Mouse (Mus musculus) stomach, embryonic 15.5 days (tissue): ENCODE results near the gene Nip7. TPM values are rescaled to one million over a fixed set of nuclear protein-coding genes. Genes with fewer than 3 reads are reported as not detected.
"Not testable (repeated sequence)": the region's sequence is repeated elsewhere in the genome, so short reads cannot be mapped to it uniquely, and the experiment has no call there.

Experiments used
- ATAC-seq: fragments of 200-750 bp; cut with Nextera tagmentation; 2 replicates; pipeline ENCODE4 v1.8.0; 2017; ENCODE audit warnings: low read depth, moderate number of reproducible peaks, moderate TSS enrichment; ENCODE audit not compliant: insufficient read depth, low FRiP score
- H3K27ac ChIP-seq: fragments of 300-500 bp; sonication (generic); 2 replicates; pipeline ENCODE4 v1.5.1; 2015; ENCODE audit warnings: mild to moderate bottlenecking, inconsistent platforms
- H3K27me3 ChIP-seq: fragments of 300-500 bp; sonication (generic); replicated peaks from 2 replicates; pipeline ENCODE4 v1.6.1; 2015; ENCODE audit warnings: inconsistent platforms
- H3K36me3 ChIP-seq: fragments of 300-500 bp; sonication (generic); 2 replicates; pipeline ENCODE4 v1.6.1; 2015; ENCODE audit warnings: inconsistent platforms
- H3K4me1 ChIP-seq: fragments of 300-500 bp; sonication (generic); 2 replicates; pipeline ENCODE4 v1.6.1; 2015; ENCODE audit warnings: inconsistent platforms
- H3K4me2 ChIP-seq: fragments of 300-500 bp; sonication (generic); 2 replicates; pipeline ENCODE4 v1.6.1; 2015; ENCODE audit warnings: mild to moderate bottlenecking, inconsistent platforms
- H3K4me3 ChIP-seq: fragments of 300-500 bp; sonication (generic); replicated peaks from 2 replicates; pipeline ENCODE4 v1.5.1; 2015; ENCODE audit warnings: inconsistent platforms
- H3K9ac ChIP-seq: fragments of 300-500 bp; sonication (generic); 2 replicates; pipeline ENCODE4 v1.6.1; 2015; ENCODE audit warnings: inconsistent platforms
- H3K9me3 ChIP-seq: fragments of 300-500 bp; sonication (generic); 2 replicates; pipeline ENCODE4 v1.6.1; 2016; ENCODE audit warnings: inconsistent platforms
- WGBS: fragments of 180-500 bp; shearing (Covaris S2); methylation state at CpG from one replicate; pipeline ENCODE4 v1.1.7; 2015; 5-methylcytosine and 5-hydroxymethylcytosine counted together
- polyA plus RNA-seq: library from polyadenylated mRNA; unstranded; fragments of >200 nt; fragmentation: Nextera tagmentation; extraction: Ambion mirVana; gene quantifications from 2 replicates; pipeline ENCODE4 v1.2.1, GENCODE M21; 2015

Nip7 gene
- polyA plus RNA-seq, 1 experiment from 2014 or later = 73.0 TPM

DNA sequence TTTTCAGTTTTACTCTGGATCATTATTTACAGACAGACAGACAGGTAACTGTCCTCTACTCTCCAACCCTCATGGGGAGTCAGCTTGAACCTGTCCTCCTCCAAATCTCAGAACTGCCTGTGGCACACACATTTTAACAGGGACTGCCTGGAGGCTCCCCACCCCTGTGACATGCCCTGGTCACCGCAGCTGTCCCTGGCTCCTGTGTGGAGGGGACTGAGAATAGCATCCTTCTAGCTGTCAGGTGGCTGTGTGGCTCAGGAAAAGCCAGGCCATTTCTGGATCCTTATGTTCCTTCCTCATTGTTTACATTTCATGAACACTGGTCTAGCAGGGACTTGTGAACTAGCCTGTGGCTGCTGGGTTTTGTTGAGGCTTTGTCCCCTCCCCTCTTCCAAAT, 17.5 kb downstream of the Nip7 start:
- WGBS = 84% methylated on average over 1 of the region's 1 CpGs
- H3K4me3 ChIP-seq = no peak overlapping the region
- no peaks in the 10 kb centered on the region for H3K4me1 ChIP-seq
- H3K27me3 ChIP-seq = no peaks in the 10 kb centered on the region
- no peak for ATAC-seq
- H3K9ac ChIP-seq = no peak overlapping the region
- no peak overlapping the region for H3K4me2 ChIP-seq
- H3K9me3 ChIP-seq = no peaks in the 10 kb centered on the region
- H3K36me3 ChIP-seq = peaks cover 49% of the 10 kb centered on the region
- H3K27ac ChIP-seq = no peak overlapping the region

DNA sequence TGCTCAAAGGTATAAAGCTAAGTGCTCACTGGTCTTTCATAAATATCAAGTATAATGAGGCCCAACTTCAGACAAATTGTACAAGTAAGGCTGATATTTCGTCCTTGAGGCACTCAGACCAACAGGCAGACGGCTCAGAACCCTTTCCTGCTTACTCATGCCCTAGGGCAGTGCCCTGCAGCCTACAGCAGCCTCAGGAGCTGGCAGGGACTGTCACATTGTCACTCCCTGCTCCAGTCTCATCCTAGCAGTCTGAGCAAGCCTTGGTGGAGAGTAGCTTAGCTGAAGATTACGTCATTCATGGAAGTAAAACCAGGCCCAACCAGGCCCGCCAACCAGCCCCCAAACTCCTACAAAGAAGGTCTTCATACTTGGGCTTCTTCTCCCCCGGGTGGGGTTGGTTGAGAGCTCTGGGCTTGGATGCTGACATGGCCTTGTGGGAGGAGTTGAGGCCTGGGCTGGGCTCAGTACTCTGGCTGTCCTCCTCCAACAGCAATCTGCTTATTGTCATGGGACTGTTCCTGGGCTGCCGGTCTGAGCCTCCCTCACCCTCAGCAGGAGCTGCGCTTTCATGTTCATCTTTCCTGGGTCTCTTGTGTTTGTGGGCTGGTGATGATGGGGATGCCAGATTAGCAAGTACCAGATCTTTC, 19.7 kb downstream of the Nip7 start:
- Histone ChIP-seq H3K36me3 (peaks cover 53% of the 10 kb centered on the region), H3K9me3 (no peaks in the 10 kb centered on the region), H3K4me1 (no peaks in the 10 kb centered on the region), H3K4me2 (no peak overlapping the region), H3K27ac (no peak overlapping the region; the same call in 1 of the 2 replicates), H3K4me3 (no peak overlapping the region), H3K27me3 (no peaks in the 10 kb centered on the region), H3K9ac (no peak overlapping the region)
- 81% methylated on average over 7 of the region's 7 CpGs for WGBS
- no peak; the same call in 1 of the 2 replicates for ATAC-seq

DNA sequence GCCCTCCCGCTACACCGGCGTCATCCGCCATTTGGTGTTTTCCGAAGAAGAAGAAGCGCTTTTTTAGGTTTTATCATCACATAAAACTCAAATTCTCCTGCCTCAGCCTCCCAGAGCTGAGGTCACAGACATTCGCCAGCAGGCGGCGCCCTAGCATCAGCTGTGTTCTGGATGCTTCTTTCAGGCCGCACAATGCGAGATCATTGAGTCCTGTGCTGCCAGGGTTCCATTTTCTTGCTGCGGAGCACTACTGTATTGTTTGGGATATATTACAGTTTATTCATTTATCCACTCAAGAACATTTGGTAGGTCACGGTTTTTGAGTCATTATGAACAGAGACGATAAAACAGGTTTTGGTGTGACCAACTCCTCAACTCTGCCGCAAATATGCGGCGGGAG, 28.7 kb downstream of the Nip7 start:
- no peak overlapping the region for H3K27ac ChIP-seq
- peaks cover 41% of the 10 kb centered on the region for H3K36me3 ChIP-seq
- H3K9ac ChIP-seq = no peak overlapping the region
- no peak for ATAC-seq
- H3K27me3 ChIP-seq = no peaks in the 10 kb centered on the region
- no peaks in the 10 kb centered on the region for H3K4me1 ChIP-seq
- H3K4me2 ChIP-seq = no peak overlapping the region
- H3K9me3 ChIP-seq = no peaks in the 10 kb centered on the region
- WGBS = 96% methylated on average over 17 of the region's 17 CpGs
- no peak overlapping the region for H3K4me3 ChIP-seq

DNA sequence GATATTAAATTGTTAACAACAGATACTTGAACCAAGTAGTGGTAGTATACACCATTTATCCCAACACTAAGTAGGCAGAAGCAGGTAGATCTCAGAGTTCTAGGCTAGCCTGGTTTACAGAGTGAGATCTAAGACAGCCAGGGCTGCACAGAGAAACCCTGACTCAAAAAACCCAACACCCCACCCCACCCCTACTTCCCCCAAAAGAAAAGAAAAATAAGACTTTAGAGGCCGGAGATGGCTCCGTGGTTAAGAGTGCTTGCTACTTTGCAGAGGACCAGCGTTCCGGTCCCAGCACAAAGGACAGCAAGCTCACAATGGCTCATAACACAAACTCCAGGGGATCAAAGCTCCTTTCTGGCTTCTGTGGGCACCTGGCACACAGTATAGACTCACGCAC, 29.3 kb downstream of the Nip7 start:
- WGBS = 96% methylated on average over 5 of the region's 5 CpGs
- no peak overlapping the region for H3K4me3 ChIP-seq
- H3K4me1 ChIP-seq = no peaks in the 10 kb centered on the region
- ATAC-seq = no peak
- H3K4me2 ChIP-seq = no peak overlapping the region
- no peak overlapping the region for H3K27ac ChIP-seq
- H3K9me3 ChIP-seq = no peaks in the 10 kb centered on the region
- no peaks in the 10 kb centered on the region for H3K27me3 ChIP-seq
- no peak overlapping the region for H3K9ac ChIP-seq
- H3K36me3 ChIP-seq = peaks cover 37% of the 10 kb centered on the region

DNA sequence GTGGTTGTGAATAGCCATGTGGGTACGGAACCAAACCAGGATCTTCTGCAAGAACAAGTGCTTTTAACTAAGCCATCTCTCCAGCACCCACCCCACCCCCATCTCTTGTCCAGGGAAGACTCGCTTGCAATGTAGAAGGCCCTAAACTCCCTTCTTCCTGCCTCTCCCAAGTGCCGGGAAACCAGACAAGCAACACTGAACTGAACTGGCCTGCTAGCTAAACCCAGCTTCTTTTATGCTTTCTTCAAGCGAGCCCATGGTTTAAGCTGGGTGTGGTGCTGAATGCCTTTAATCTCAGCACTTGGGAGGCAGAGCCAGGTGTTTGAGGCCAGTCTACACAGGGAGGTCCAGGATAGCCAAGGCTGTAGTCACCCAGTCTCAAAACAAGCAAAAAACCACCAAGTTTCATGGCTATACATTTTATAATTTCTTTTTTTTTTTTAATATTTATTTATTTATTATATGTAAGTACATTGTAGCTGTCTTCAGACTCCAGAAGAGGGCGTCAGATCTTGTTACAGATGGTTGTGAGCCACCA, 31.9 kb downstream of the Nip7 start:
- no peak overlapping the region for H3K9ac ChIP-seq
- no peaks in the 10 kb centered on the region for H3K9me3 ChIP-seq
- H3K36me3 ChIP-seq = peaks cover 34% of the 10 kb centered on the region
- H3K4me2 ChIP-seq = no peak overlapping the region
- 86% methylated on average over 5 of the region's 5 CpGs for WGBS
- no peak for ATAC-seq
- H3K27ac ChIP-seq = no peak overlapping the region
- H3K27me3 ChIP-seq = no peaks in the 10 kb centered on the region
- H3K4me1 ChIP-seq = no peaks in the 10 kb centered on the region
- H3K4me3 ChIP-seq = no peak overlapping the region

DNA sequence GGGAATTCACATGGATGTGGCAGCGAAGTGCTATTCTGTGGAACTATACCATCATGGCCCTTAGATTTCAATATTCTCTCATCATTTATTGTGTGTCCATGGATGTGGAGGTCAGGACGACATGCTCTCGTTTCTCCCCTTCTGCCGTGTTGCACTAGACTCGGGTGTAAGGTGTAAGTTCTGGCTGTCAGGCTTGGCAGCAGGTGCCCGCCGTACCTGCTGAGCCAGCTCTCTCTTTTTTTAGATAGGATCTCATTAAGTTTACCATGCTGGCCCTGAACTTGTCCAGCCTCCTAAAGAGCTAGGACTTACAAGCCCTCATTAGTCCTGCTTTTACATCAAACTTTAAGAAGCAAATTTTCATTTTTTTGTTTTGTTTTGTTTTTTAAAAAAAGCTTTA, 33.9 kb downstream of the Nip7 start:
- H3K4me2 ChIP-seq = no peak overlapping the region
- no peak overlapping the region for H3K27ac ChIP-seq
- H3K9ac ChIP-seq = no peak overlapping the region
- no peak for ATAC-seq
- no peaks in the 10 kb centered on the region for H3K9me3 ChIP-seq
- 95% methylated on average over 7 of the region's 7 CpGs for WGBS
- H3K27me3 ChIP-seq = no peaks in the 10 kb centered on the region
- no peaks in the 10 kb centered on the region for H3K4me1 ChIP-seq
- H3K4me3 ChIP-seq = no peak overlapping the region
- peaks cover 29% of the 10 kb centered on the region for H3K36me3 ChIP-seq

DNA sequence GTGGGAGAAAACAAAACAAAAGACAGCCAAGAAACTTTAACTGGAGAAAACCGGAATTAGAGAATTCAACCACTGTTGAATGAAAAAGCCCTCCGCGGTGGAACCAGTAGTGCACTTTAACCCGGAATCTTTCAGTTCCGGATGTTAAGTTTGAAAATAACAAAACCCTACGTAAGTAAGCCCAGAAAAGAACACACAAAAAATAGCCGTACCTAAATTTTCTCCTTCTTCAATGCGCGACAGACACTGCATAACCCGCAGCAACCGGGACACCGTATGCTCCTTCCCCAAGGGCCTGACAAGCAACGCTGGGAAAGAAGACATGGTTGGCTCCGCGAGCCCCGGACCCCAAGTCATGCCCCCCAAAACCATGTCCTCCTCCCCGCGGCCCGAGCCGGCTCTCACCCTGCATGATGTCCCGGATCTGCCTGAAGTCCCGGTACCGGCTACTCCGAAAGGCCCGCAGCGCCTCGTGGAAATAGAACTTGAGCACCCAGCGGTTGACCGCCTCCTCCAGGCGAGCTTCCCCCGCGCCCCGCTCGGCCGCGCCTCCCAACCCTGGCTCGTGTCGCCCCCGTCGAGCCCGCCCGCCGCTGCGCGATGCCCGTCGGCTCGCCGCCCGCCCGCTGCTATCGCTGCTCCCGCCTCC, 39.2 kb downstream of the Nip7 start:
- under 1% methylated on average over 53 of the region's 53 CpGs for WGBS
- peak overlapping the region; percentile 92 for H3K27ac ChIP-seq
- ATAC-seq = peak; percentile 77; the same call in 1 of the 2 replicates
- peak overlapping the region; percentile 52 for H3K4me2 ChIP-seq
- 0 out of 2 replicates have a peak, but pooled peaks cover 10% of the 10 kb centered on the region for H3K36me3 ChIP-seq
- peak overlapping the region; percentile 90 for H3K4me3 ChIP-seq
- no peaks in the 10 kb centered on the region for H3K4me1 ChIP-seq
- no peaks in the 10 kb centered on the region for H3K9me3 ChIP-seq
- no peaks in the 10 kb centered on the region for H3K27me3 ChIP-seq
- peak overlapping the region; percentile 92 for H3K9ac ChIP-seq

DNA sequence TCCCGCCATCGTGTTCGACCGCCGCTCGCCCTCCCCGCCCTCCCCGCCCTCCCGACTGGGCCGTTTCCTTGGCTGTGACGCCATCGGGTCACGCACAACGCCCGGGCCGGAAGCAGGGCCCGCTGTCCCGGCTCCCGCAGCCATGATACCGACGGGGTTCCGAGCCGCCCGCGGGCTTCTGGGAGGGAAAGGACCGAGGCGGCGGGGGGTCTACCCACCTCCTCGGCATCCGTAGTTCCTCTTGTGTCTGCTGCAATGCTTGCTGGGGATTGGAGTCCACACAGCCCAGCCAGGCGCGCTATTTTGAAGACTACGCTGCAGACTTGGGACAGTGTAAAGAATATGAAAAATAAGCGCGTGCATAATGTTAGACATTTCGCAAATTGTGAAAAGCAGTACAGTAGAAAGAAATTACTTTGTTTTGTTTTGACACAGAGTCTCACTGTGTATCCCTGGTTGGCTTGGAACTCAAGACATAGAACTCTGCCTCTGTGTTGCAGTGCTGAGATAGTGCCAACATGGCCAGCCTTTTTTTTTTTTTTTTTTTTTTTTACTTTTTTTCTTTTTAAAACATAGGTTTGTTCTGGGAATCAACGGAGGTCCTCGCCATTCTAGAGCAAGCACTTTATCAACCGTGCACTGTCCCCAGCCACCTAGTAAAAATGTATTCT, 39.8 kb downstream of the Nip7 start, which contains the start of gene Terf2:
Gene Terf2 (minus strand): TSS at position 182 of the 671 bp plus-strand sequence.
- peak within 1 kb of the TSS; percentile 52 for H3K4me2 ChIP-seq
- H3K4me1 ChIP-seq = no peaks in the 10 kb centered on the region
- peak within 1 kb of the TSS; percentile 92 for H3K9ac ChIP-seq
- H3K27ac ChIP-seq = peak within 1 kb of the TSS; percentile 92
- WGBS = 4% methylated on average over 34 of the region's 39 CpGs
- ATAC-seq = peak; percentile 96
- peak within 1 kb of the TSS; percentile 90 for H3K4me3 ChIP-seq
- 0 out of 2 replicates have a peak, but pooled peaks cover 10% of the 10 kb centered on the region for H3K36me3 ChIP-seq
- no peaks in the 10 kb centered on the region for H3K9me3 ChIP-seq
- no peaks in the 10 kb centered on the region for H3K27me3 ChIP-seq

DNA sequence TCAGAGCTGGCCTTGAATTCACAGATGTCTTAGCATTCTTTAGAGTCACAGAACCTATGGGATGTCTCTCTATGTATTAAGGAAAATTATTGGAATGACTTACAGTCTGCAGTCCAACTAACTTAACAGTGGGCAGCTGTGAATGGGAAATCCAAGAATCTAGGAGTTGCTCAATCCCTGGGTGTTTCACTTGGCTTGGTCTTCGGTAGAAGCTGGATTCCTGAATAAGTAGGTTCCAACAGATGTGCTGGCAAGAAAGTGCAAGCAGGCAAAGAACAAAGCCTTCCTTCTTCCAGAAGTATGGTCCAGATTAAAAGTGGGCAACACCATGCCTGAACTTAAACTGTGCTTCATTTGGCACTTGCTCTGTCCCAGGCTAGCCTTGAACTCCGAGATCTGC, 44.0 kb downstream of the Nip7 start:
- Histone ChIP-seq H3K27me3 (no peaks in the 10 kb centered on the region), H3K36me3 (no peaks in the 10 kb centered on the region), H3K4me2 (no peak overlapping the region), H3K27ac (no peak overlapping the region), H3K4me3 (no peak overlapping the region), H3K4me1 (no peaks in the 10 kb centered on the region), H3K9ac (no peak overlapping the region), H3K9me3 (no peaks in the 10 kb centered on the region)
- WGBS = 80% methylated on average over 2 of the region's 2 CpGs
- no peak for ATAC-seq

DNA sequence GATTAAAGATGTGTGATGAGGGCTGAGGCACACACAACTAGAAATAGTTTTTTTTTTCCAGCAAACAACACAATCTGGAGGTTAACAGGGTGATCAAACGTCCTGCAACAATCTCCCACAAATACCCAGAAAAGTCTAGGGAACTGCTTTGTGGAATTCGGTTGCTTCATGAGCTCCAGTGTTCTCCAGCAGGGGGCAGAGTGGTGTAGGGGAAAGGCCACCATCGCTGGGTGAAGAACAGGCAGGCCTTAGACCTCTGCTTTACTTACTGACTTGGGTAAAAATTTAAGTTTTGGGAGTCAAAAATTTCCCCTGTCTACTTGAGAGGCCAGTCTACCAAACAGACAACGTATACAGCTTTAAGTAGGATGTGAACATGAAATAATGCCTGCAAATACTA, 47.9 kb downstream of the Nip7 start:
- no peak overlapping the region for H3K27ac ChIP-seq
- H3K9ac ChIP-seq = no peak overlapping the region
- no peaks in the 10 kb centered on the region for H3K36me3 ChIP-seq
- ATAC-seq = no peak
- no peak overlapping the region for H3K4me2 ChIP-seq
- H3K27me3 ChIP-seq = no peaks in the 10 kb centered on the region
- no peak overlapping the region for H3K4me3 ChIP-seq
- no peaks in the 10 kb centered on the region for H3K9me3 ChIP-seq
- H3K4me1 ChIP-seq = 0 out of 2 replicates have a peak, but pooled peaks cover 4% of the 10 kb centered on the region
- 7% methylated on average over 4 of the region's 4 CpGs for WGBS

DNA sequence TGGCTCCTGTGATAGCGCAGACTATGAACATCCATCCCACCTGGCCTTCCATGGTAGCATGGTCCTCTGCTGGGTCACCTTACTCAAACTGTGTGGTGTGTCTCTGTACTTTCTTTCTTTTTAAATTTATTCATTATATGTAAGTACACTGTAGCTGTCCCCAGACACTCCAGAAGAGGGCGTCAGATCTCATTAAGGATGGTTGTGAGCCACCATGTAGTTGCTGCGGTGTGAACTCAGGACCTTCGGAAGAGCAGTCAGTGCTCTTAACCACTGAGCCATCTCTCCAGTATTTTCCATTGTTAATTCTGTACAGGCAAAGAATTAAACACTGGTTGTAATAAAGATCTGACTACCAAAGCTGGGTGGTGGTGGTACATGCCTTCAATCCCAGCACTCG, 51.4 kb downstream of the Nip7 start:
- WGBS = 92% methylated on average over 5 of the region's 5 CpGs
- not testable (repeated sequence) for ATAC-seq, H3K4me2 ChIP-seq, H3K9ac ChIP-seq, H3K4me1 ChIP-seq, H3K27me3 ChIP-seq, H3K4me3 ChIP-seq, H3K36me3 ChIP-seq, H3K9me3 ChIP-seq, H3K27ac ChIP-seq
